Mouse (Mus musculus) ES-E14 (cell line): Measurements from ENCODE around the gene Slc39a5.

ENCODE experiments used
- CHD2 ChIP-seq: IDR thresholded peaks from 2 replicates; pipeline ENCODE4 v1.6.1; 2014; ENCODE audit warnings: mild to moderate bottlenecking, low read depth, low read length, inconsistent platforms
- HCFC1 ChIP-seq: IDR thresholded peaks from 2 replicates; pipeline ENCODE4 v1.6.1; 2012; ENCODE audit warnings: low read length, inconsistent platforms, borderline replicate concordance; ENCODE audit not compliant: insufficient read depth

DNA sequence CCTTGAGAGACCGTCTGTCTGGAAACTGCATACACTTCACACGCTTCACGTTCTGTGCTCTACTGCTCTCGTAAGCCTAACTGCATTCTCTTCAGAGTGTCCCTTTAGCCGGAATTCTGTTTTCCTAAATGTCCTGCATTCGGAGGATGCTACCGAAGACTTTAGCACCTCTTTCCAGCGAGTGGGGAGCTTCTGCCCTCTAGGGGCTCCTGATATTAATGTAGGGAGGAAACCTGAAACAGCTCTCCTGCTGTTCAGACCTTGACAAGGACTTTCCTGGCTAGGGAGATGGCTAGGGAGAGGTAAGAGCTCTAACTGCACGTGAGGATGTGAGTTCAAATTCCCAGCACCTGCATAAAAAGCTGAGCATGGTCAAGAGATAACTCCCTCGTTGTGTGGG, 39.4 kb upstream of the Slc39a5 start:
- no peak for TF ChIP-seq CHD2
- TF ChIP-seq HCFC1 = no peak
